Mouse (Mus musculus) gastrocnemius, postnatal 4 days (tissue): ENCODE results near the gene Zfp280d. TPM values are rescaled to one million over a fixed set of nuclear protein-coding genes. Genes with fewer than 3 reads are reported as not detected.
"Not testable (repeated sequence)": the region's sequence is repeated elsewhere in the genome, so short reads cannot be mapped to it uniquely, and the experiment has no call there.

ENCODE experiments used
- DNase-seq, 2 experiments: peaks; one replicate each; pipeline ENCODE4 v3.0.0; 2021 to 2022; ENCODE audit warnings: low spot score in 2 of 2, mixed read lengths in 2 of 2
- total RNA-seq, 2 experiments: library from RNA; stranded (reverse); gene quantifications; 2 replicates each; pipeline ENCODE4 v1.2.3; 2021

The Zfp280d gene
- total RNA-seq, 2 experiments from 2014 or later: 40.9 to 45.7 TPM

DNA sequence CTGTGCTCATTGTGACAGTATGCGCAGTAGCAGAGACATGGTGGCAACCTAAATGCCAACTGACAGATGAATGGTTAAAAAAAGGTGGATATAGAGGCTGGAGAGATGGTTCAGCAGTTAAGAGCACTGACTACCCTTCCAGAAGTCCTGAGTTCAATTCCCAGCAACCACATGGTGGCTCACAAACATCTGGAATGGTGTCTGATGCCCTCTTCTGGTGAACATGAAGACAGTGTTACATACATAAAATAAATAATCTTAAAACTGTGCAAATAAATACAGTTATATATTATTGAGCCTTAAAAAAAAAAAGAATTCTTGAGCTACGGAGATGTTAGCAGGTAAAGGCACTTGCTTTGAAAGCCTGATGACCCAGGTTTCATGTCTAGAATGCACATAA lies 97.7 kb downstream of the Zfp280d start:
- DNase-seq: no peak

DNA sequence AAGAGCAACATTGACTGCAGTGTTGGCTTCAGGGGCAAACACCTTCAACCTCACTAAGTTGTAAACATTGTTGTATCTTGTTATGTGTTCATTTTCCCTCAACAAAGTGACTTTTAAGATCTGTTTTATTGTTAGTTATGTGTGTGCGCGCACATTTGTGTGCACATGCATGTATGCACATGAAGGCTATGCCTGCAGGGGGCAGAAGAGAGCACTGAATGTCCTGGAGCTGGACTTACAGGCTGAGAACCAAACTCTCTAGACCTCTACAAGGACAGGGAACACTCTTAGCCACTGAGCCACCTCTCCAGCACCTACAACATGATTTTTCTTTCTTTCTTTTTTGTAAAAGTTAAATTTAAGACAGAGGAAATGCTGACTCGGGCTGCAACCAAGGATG lies 99.4 kb downstream of the Zfp280d start:
- no peak for DNase-seq

- DNase-seq: no peak
Observed at GRCm38 (mm10) chr9:72374996-72375395, 100.3 kb downstream of the Zfp280d start.

- no peak for DNase-seq
Observed at GRCm38 (mm10) chr9:72375639-72376038, 101.0 kb downstream of the Zfp280d start.

DNA sequence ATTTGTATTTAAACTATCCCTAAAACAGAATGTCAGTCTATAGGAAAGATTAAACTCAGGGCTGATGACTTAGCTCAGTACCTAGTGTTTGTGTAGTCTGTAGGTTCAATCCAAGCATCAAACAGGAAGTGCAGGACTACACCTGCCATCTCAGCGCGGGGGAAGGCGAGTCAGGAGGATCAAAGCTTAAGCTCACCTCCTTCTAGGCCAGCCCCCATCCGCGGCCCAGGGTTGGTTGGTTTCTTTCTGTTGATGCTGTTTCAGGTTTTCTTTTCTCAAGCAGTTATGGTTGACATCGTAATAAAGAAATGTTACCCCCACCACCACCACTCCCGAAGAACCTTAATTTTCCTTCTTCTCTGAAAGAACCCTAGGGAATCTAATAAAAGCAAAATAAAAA lies 111.1 kb downstream of the Zfp280d start:
- no peak for DNase-seq

GRCm38 (mm10) chr9:72388934-72389333 lies 114.3 kb downstream of the Zfp280d start:
- DNase-seq: no peak

DNA sequence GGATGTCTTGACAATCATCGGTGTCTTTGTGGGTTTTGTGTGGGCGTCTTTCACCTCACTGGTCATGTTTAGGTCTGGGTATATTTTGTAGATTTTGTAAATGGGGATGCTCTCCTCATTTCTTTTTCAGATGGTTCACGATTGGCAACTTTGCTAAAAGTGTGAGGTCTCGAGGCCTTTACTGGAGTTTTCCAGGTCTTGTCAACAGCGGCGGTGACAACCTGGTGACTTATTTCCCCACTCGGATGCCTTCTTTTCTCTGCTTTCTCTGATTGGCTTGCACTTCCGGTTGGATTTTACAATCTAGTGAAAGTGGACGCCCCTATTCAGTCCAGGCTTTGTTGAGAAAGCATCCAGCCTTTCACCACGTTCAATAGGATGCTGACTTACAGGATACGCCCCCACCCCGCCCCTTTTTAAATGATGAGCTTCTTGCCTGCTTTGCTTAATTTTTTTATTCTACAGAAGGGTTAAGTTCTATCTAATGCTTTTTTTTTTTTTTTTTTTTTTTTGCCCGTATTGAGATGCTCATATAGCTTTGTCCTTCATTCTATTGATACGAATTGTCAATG lies 114.9 kb downstream of the Zfp280d start:
- DNase-seq: no peak

- DNase-seq: no peak
Observed at GRCm38 (mm10) chr9:72390321-72391077, 115.8 kb downstream of the Zfp280d start.

- no peak for DNase-seq
Observed at GRCm38 (mm10) chr9:72392686-72393085, 118.0 kb downstream of the Zfp280d start.

DNA sequence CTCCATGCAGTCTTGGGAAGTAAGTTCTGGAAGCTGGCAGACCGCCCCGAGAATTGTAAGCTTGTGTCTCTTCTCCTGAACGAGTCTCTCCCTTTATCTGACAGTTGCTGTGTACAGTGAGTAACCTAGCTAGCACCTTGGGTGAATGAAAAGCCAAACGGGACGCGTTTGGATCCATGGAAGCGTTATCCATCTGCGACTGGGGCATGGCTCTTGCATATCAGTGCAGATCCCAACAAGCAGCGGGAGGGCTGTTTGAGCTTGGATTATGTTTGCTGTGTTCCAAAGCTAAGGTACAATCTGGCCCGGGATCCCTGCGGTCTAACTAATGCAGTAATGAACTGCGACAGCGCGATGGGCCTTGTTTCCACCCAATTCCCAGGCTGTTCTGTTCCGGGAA lies 118.6 kb downstream of the Zfp280d start:
- DNase-seq: no peak

DNA sequence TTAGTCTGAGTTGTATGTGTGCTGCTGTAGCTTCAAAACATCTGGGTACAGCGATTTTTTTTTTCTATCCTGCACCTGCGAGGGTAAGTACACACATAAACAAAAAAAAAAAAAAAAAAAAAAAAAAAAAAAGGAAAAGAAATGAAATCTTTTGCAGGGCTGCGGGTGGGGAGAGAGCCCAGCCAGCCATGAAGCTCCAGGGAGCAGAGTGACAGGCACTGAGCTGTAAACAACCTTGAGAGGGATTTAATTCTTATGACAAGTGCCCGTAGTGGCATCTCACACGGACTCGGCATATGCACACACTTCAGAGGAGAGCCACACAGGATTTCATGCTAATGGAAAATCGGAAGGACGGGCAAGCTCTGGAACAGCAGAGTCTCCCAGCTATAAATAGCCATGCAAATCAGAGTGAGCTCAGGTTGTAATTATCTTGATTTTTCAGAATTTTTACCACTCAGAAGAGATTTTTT lies 119.2 kb downstream of the Zfp280d start:
- no peak for DNase-seq

DNA sequence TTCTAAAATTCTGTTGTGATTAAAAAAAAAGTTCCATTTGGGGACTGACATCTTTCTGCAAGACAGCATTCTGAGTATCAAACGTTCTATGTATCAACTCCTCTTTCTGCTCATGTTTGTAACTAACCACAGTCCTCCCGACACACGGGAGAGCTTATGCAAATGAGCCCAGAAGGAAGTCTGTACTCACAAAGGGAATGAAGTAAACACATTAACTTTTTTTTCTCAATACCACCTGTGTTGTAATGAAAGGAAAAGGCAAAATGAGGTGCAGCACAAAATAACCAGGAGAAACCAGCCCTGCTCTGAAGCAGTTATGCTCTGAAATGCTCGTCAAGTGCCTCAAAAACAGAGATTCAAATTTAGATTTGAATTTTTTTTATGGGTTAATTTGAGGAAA lies 125.5 kb downstream of the Zfp280d start:
- no peak for DNase-seq

- DNase-seq: not testable (repeated sequence)
Observed at GRCm38 (mm10) chr9:72401769-72402168, 127.1 kb downstream of the Zfp280d start.

- DNase-seq: no peak
Observed at GRCm38 (mm10) chr9:72403421-72403820, 128.8 kb downstream of the Zfp280d start.

- no peak for DNase-seq
Observed at GRCm38 (mm10) chr9:72404446-72404845, 129.8 kb downstream of the Zfp280d start.

DNA sequence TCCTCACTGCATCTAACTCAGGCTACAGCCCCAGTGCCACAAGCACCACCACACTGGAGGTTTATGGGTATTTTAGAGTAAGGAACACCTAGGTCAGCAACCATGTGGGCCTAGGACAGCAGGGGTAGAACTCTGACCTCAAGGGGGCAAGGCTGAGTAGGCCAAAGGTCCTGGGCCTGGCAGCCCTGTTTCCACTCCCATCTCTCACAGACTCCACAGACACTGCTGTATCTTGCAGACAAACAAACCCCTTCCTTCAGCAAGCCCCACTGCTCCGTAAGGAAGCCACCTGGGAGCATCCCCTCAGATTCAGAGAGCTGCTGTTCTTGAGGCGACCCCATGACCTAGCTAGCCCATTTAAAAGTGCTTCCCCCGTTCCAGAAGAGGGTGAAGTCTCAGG lies 130.3 kb downstream of the Zfp280d start:
- no peak for DNase-seq

DNA sequence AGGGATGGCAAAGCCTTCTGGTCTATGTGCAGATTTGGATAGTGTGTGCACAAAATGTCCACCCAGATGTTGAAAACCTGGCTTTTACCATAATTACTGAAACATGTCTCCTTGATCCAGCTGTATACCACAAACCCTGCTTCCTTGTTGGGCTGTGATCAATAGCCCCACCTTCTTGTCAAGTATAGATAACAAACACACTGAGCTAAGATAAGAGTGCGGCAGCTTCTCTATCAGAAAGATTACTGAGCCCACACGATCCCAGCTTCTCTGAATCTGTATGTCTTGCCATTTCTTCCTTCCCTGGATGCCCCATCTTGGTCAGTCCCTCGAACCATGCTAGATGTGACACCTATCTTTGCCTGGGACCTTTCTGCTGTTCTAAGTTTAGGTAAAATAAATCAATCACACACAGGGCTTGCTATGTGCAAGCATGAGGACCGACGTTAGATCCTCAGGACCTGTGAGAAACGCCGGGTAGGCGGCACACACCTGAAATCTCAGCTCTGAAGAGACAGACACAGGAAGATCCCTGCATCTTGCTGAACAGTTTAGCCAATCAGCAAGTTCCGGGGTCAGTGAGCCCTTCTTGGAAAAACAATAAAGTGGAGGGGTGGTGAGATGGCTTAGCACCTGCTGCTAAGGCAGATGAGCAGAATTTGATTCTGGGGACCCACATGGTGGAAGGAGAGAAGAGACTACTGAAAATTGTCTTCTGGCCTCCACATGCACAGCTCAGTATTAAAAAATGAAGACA lies 131.4 kb downstream of the Zfp280d start:
- DNase-seq: no peak

DNA sequence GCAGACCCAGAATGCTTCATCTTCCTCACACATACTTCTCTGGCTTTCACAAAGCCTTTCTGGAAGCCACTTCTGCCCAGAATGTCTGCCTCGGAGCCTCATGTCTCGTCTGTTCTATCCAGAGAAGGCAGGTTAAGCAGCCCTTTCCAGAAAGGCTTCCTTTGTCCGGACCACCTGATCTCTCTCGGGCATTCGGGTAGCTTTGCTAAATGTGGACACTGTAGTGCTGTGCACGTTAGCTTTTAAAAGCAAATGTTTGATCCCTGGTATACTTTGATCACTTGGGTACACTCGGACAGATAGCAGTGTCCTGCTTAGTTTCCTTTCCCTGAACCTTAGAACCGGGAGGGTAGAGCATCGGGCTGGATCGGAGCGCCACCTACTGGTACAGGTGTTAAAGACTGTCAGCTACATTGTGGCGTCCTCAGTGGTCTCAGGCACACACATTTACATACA lies 133.5 kb downstream of the Zfp280d start:
- peak; percentile 49 to 82 for DNase-seq

DNA sequence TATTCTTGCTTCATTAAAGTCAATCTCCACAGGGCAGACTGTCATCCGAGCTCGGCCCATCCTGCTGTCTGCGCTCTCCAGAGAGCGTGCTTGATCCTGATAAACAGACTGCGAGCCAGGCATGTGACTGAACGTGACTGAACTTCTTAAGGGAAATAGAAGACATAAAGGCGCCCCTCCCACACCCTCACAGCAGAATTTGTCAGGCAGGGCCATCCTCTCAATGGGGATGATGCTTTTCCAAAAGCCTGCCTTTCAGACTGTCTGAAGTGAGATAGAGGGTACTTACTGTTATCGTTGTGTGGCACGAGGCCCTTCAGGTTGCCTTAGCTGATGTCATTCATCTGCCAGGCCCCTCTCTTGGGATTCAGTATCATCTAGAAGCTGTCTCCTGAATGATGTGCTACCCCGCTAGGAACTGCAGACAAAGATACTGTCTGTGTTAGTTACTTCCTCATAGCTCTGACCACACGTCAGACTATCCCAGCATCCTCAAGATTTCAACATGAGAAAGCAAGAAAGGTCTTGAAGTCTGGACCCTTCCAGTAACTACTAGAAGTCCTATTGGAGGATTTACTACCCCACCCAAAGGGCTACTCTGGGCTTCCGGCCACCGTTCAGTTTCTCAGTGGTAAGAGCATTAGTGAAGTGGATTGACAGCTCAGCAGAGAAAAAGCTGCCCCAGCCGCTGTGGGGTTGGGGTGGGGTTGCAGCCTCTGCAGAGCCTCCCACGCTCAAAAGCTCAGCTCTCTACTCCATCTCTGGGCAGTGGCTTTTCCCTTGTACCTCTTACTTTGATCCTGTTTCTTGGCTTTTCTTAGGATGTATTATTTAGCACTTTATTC lies 134.9 kb downstream of the Zfp280d start:
- DNase-seq: no peak

DNA sequence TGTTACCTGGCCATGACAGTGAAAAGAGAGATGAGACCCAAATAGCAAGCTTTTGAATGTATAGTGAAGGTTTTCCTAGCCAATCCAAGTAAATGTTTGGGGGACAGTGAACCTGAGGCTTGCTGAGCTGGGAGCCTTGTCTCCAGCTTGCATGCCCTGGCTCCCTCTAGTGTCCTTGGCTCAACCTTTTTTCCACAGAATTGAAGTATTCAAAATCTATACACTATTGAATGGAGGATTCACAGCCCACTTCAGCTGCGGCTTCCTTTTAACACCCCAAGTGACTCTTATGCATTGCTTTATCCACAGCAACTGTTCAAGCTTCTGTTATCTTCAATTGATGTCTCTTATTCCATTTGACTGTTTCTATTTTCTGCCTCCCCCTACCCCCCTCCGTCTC lies 137.1 kb downstream of the Zfp280d start:
- DNase-seq: no peak
